Mouse (Mus musculus) brain, embryonic 18.5 days (tissue): ENCODE data around the gene Glis3.

Source experiments
- DNase-seq: peaks from one replicate; pipeline ENCODE4 v3.0.0-alpha.2; 2012; ENCODE audit warnings: low read depth, low spot score

The Glis3 gene

GRCm38 (mm10) chr19:28478055-28478454 lies 201.8 kb downstream of the Glis3 start:
- no peak for DNase-seq

- DNase-seq: no peak
These were observed 202.5 kb downstream of the Glis3 start for GRCm38 (mm10) chr19:28477326-28477863.

GRCm38 (mm10) chr19:28473621-28474020 lies 206.3 kb downstream of the Glis3 start:
- DNase-seq: no peak

- no peak for DNase-seq
These were observed 208.7 kb downstream of the Glis3 start for GRCm38 (mm10) chr19:28471144-28471543.

- DNase-seq: no peak
These were observed 214.1 kb downstream of the Glis3 start for GRCm38 (mm10) chr19:28465779-28466178.

GRCm38 (mm10) chr19:28454331-28454730 lies 225.5 kb downstream of the Glis3 start:
- no peak for DNase-seq

- peak; percentile 56 for DNase-seq
These were observed 226.8 kb downstream of the Glis3 start for GRCm38 (mm10) chr19:28452951-28453520.

GRCm38 (mm10) chr19:28448811-28449210 lies 231.1 kb downstream of the Glis3 start:
- no peak for DNase-seq

- DNase-seq: no peak
These were observed 237.7 kb downstream of the Glis3 start for GRCm38 (mm10) chr19:28442161-28442560.

GRCm38 (mm10) chr19:28436457-28437148 lies 243.3 kb downstream of the Glis3 start:
- DNase-seq: peak; percentile 26

- DNase-seq: no peak
These were observed 251.6 kb downstream of the Glis3 start for GRCm38 (mm10) chr19:28428220-28428816.

- DNase-seq: no peak
These were observed 255.7 kb downstream of the Glis3 start for GRCm38 (mm10) chr19:28424180-28424579.

- DNase-seq: no peak
These were observed 256.9 kb downstream of the Glis3 start for GRCm38 (mm10) chr19:28422939-28423338.

GRCm38 (mm10) chr19:28416069-28416468 lies 263.8 kb downstream of the Glis3 start:
- no peak for DNase-seq

- no peak for DNase-seq
These were observed 271.1 kb downstream of the Glis3 start for GRCm38 (mm10) chr19:28408787-28409186.

- no peak for DNase-seq
These were observed 276.9 kb downstream of the Glis3 start for GRCm38 (mm10) chr19:28402956-28403355.

- no peak for DNase-seq
These were observed 284.4 kb downstream of the Glis3 start for GRCm38 (mm10) chr19:28395584-28395861.

GRCm38 (mm10) chr19:28394826-28395583 lies 284.9 kb downstream of the Glis3 start:
- no peak for DNase-seq

- DNase-seq: no peak
These were observed 286.1 kb downstream of the Glis3 start for GRCm38 (mm10) chr19:28393766-28394165.

GRCm38 (mm10) chr19:28392838-28393237 lies 287.0 kb downstream of the Glis3 start:
- DNase-seq: no peak

GRCm38 (mm10) chr19:28390920-28391319 lies 289.0 kb downstream of the Glis3 start:
- DNase-seq: no peak

- no peak for DNase-seq
These were observed 290.7 kb downstream of the Glis3 start for GRCm38 (mm10) chr19:28389146-28389545.
